Mouse (Mus musculus) spleen, postnatal 36 days (tissue): Measurements from ENCODE around the gene Krt6a.
"Not testable (repeated sequence)": the region's sequence is repeated elsewhere in the genome, so short reads cannot be mapped to it uniquely, and the experiment has no call there.

Source experiments
- DNase-seq, 2 experiments: peaks; one replicate each; pipeline ENCODE4 v3.0.0; 2022; ENCODE audit warnings: low spot score in 2 of 2, mixed read lengths in 1 of 2

Krt6a gene

GRCm38 (mm10) chr15:101694207-101694606, at the start of gene Krt6a:
Gene Krt6a (minus strand): TSS chr15:101694307.
- DNase-seq = no peak

DNA sequence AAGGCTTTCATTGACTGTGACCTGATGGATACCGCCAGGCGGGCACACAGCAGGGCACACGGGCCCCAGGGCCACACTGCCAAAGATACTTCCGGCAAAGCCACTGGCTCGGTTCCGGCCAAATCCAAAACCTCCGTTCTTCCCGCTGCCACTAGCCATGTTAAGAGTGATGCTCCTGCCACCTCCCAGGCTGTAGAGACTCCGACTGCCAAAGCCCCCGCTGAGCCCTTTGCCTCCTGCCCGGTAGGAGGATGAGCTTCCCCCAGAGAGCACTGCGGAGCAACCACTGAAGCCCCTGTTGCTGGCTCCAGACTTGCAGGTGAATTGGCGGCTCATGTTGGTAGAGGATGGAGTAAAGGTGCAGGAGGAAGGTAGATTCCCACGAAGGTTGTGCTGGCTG, 48.6 kb upstream of the Krt6a start, which contains the start of gene Krt71:
Gene Krt71, minus strand, starts transcription at position 399 of the 400 bp plus-strand sequence.
- DNase-seq = no peak

DNA sequence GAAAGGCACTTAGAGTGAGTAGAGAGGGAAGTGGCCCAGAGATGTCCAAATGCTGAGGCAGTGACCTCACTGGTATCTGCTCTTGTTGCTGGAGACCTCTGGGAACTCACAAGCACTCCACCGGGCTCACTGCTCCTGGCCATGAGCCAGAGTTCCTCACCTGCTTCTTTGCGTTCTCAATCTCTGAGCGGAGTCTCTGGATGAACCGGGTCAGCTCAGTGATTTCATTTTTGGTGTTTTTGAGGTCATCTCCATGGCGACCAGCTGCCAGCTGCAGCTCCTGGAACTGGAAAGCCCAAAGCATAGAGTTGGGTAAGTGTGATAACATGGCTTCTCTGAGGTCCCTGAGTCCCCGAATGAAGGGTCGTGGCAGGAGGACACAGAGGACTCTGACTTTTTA, 43.7 kb upstream of the Krt6a start:
- no peak for DNase-seq

- DNase-seq = no peak
Measured at GRCm38 (mm10) chr15:101730653-101731052, 36.5 kb upstream of the Krt6a start.

DNA sequence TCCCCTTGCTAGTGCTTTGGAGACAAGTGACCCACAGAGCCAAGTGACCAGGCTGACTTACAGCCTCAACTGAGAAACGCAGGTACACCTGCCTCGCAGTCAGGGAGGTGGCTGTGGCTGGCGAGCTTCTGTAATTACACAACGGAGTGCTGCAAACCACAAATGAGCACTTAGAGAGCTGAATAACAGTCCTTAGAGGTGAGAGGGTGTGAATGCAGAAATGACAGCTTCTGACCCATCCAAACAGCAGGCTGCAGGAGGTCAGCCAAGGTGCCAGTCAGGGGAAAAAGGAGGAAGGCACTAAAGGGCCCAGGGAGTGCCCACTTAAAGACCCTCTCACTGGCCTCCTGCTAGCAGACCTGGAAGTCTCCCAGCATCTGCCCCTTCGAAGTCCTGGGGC, 30.6 kb upstream of the Krt6a start:
- no peak for DNase-seq

DNA sequence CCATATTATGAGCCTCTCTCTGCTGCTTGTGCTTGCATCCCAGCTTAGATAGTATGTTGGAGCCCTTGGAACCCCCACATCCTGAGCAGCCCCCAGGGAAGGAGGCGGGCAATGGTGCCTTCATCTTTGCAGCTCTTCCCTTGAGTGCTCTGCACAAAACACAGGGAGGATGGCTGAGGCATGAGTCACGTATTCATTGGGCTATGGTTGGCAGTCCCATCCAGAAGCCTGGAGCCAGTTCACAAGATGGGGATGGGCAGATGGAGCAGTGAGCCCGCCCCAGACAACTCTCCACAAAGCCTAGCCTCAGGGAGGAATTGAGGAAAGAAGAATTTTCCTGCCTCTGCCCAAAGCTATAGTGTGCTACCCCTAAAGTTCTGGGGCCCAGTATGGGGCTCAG, 21.7 kb upstream of the Krt6a start:
- DNase-seq = no peak

GRCm38 (mm10) chr15:101714356-101714755, 20.2 kb upstream of the Krt6a start:
- no peak for DNase-seq

DNA sequence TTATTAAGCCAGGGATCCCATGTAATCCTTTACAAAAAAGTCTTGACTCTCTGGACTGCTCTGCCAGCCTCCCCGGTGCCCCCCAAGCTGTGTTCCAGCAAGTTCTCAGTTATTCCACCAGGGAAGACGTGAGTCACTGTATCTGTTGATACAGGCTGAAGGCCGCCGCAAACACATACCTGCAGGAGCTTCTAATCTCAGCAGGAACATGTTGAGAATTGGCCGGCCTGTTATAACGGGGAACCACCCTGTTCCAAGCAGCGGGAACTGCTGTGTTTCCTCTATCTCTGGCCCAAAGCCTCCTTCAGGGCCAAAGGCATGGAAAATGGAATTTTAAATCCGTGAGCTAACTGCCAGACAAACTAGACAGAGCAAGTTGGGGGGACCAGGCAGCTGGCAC, 19.6 kb upstream of the Krt6a start:
- DNase-seq = no peak

- no peak for DNase-seq
Measured at GRCm38 (mm10) chr15:101712720-101713119, 18.6 kb upstream of the Krt6a start, which contains the start of gene Krt5. Gene Krt5 (minus strand): TSS chr15:101712898.

- DNase-seq = no peak
Measured at GRCm38 (mm10) chr15:101708683-101709082, 14.6 kb upstream of the Krt6a start.

- no peak for DNase-seq
Measured at GRCm38 (mm10) chr15:101707454-101707853, 13.3 kb upstream of the Krt6a start.

DNA sequence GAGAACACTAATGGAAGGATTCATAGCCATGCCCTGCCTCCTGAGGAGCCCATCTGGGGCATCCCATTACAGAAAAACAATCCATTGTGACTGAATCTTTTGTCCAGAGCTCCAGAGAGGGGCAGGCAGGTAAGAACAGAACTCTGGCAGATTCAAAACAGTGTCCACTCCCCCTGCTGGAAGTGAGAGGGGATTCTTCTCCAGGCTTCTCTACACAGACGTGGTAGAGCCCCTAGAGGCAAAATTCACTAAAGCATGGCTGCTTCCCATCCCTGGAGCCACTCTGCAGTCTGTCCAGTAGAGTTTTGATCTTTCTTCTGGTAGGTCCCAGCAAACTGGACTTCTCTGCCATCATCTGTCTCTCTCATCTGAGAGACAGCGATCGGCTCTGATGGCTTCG, 10.0 kb upstream of the Krt6a start:
- DNase-seq = no peak

DNA sequence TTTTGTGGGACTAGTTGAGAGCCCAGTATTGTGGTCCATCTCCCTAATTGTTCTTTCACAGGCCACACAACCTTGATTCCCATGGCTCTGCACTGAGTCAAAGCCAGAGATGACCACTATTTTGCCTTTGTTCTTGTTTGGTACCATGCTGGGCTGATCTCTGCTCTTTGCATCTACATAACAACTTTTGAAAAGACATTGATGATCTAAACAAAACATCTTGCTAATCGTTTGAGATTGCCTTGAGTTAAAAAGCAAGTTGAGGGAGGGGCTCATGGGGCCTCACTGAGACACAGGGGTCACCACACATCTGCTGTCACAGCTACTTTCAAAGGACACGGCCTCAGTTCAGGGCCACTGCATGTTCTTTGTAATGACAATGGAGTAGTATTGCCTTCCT, 8.3 kb upstream of the Krt6a start:
- DNase-seq = no peak

- DNase-seq = no peak
Measured at GRCm38 (mm10) chr15:101699866-101700265, 5.8 kb upstream of the Krt6a start.

DNA sequence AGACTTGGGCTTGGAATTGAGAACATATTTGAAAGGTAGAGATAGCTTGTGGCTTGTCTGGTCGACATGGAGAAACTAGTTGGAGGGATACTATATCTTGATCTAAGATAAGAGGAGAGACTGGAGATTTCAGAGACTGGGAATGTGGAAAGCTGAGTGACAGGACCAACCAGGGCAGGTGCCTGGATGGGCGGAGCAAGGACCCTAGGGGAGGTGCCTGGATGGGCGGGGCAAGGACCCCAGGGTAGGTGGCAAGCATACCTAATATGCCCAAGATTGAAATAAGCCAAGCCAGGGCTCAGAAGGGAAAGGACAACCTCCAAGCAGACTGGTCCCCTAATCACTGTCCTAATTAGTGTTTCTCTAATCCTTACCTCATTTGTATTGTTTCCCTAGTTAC, 5.1 kb upstream of the Krt6a start:
- DNase-seq = no peak

GRCm38 (mm10) chr15:101697326-101698188, 3.5 kb upstream of the Krt6a start:
- DNase-seq = no peak

- not testable (repeated sequence) for DNase-seq
Measured at GRCm38 (mm10) chr15:101690460-101690859, 3.6 kb downstream of the Krt6a start.

- no peak for DNase-seq
Measured at GRCm38 (mm10) chr15:101688161-101688560, 5.9 kb downstream of the Krt6a start.

DNA sequence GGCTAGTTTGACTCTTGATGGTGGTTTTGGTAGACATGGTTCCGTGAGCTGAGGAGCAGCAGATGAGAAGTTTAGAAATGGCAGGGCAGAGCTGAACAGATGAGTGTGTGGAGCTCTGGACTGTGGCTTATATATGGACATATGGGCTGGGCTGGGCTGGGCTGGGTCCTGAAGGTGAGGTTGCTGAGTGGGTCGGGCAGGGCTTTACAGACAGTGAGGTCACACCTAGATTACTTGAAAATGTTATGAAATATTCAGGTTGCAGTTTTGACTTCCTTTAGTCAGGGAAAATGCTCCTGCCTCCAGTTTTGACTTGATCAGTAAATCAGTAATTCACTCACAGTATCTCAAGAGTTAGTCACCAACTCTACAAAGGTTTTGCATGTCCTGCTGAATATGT, 13.9 kb downstream of the Krt6a start, which contains the start of gene Krt6b:
Gene Krt6b, minus strand, starts transcription at position 101 of the 400 bp plus-strand sequence.
- no peak for DNase-seq

DNA sequence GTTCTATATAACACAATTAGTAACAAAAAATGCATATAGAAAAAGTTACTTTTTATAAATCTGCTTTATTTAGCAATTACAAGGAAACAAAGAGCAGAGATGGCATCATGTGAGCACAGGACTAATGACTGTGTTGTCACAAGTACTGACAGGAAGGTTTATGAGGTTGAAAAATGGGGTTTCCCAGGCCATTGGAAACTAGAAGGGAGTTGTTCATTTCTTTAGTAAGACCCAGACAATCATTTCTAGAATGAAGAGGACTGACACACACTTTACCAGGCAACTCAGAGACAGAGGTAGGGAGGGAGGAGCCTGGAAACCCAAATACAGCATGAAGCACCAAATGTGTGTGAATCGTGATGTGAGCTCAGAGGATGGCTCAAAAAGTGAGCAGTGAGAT, 18.1 kb downstream of the Krt6a start:
- no peak for DNase-seq

DNA sequence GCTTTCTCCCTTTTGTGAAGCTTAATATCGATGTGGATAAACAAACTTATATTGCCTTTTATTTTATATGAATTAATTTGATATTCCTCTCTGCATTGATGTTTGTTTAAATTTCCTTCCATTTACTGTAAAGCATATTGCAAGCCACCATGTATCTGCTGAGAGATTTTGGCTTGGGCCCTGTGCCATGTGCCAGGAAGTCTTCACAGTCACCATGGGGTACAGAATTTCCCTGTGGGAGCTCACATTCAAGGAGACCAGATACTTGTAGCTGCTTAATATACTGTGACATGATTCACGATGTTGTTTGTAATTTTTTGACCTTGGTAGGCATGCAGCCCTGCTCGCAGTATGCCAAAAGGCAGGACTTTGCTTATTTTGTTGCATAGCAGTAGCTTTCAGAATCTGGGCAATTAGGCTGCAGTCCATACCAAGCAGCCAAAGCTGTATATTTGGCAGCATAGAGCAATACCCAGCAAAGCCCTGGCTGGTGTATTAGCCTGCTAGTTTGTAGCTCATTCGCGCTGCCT, 41.3 kb downstream of the Krt6a start:
- no peak for DNase-seq

- DNase-seq = no peak
Measured at GRCm38 (mm10) chr15:101647280-101647679, 46.8 kb downstream of the Krt6a start, which contains the start of gene Gm5478. Gene Gm5478 (minus strand): TSS chr15:101647380.
